Mouse (Mus musculus): Measurements from ENCODE around the gene Olfr320.
"Not testable (repeated sequence)": the region's sequence is repeated elsewhere in the genome, so short reads cannot be mapped to it uniquely, and the experiment has no call there.

Gene Olfr320

GRCm38 (mm10) chr11:58680799-58681198 lies at the start of gene Olfr320:
TSS of gene Olfr320 (plus strand) at chr11:58681099.
- DNase-seq (ENCODE audit: low spot score): no peak

- no peak for DNase-seq (ENCODE audit: low spot score)
These were observed 46.0 kb upstream of the Olfr320 start for GRCm38 (mm10) chr11:58634878-58635277.

- DNase-seq (ENCODE audit: low spot score): peak; percentile 71
These were observed 44.4 kb upstream of the Olfr320 start for GRCm38 (mm10) chr11:58636376-58636977.

GRCm38 (mm10) chr11:58638176-58638701 lies 42.7 kb upstream of the Olfr320 start:
- no peak for DNase-seq (ENCODE audit: low spot score)

- peak; percentile 60 for DNase-seq (ENCODE audit: low spot score)
These were observed 40.5 kb upstream of the Olfr320 start, which contains the start of gene Trim58 for GRCm38 (mm10) chr11:58640272-58640867. TSS of gene Trim58 (plus strand) at chr11:58640465.

GRCm38 (mm10) chr11:58641057-58641456 lies 39.8 kb upstream of the Olfr320 start:
- peak; percentile 11 for DNase-seq (ENCODE audit: low spot score)

GRCm38 (mm10) chr11:58641638-58642358 lies 39.1 kb upstream of the Olfr320 start:
- peak; percentile 12 for DNase-seq (ENCODE audit: low spot score)

- peak; percentile 71 for DNase-seq (ENCODE audit: low spot score)
These were observed 37.5 kb upstream of the Olfr320 start for GRCm38 (mm10) chr11:58643350-58643749.

GRCm38 (mm10) chr11:58655151-58655550 lies 25.7 kb upstream of the Olfr320 start:
- DNase-seq (ENCODE audit: low spot score): no peak

GRCm38 (mm10) chr11:58658596-58658995 lies 22.3 kb upstream of the Olfr320 start, which contains the start of gene Olfr322:
TSS of gene Olfr322 (plus strand) at chr11:58658782.
- DNase-seq (ENCODE audit: low spot score): no peak

GRCm38 (mm10) chr11:58669252-58669651 lies 11.6 kb upstream of the Olfr320 start:
- no peak for DNase-seq (ENCODE audit: low spot score)

- no peak for DNase-seq (ENCODE audit: low spot score)
These were observed 9.1 kb upstream of the Olfr320 start for GRCm38 (mm10) chr11:58671825-58672224.

- no peak for DNase-seq (ENCODE audit: low spot score)
These were observed 18.0 kb downstream of the Olfr320 start, which contains the start of gene Olfr319 for GRCm38 (mm10) chr11:58698862-58699261. TSS of gene Olfr319 (plus strand) at chr11:58699162.

- no peak for DNase-seq (ENCODE audit: low spot score)
These were observed 28.2 kb downstream of the Olfr320 start for GRCm38 (mm10) chr11:58709086-58709485.

GRCm38 (mm10) chr11:58717723-58718122 lies 36.8 kb downstream of the Olfr320 start:
- not testable (repeated sequence) for DNase-seq (ENCODE audit: low spot score)

GRCm38 (mm10) chr11:58719701-58720100 lies 38.8 kb downstream of the Olfr320 start:
- no peak for DNase-seq (ENCODE audit: low spot score)

GRCm38 (mm10) chr11:58723914-58724313 lies 43.0 kb downstream of the Olfr320 start, which contains the start of gene Olfr318:
TSS of gene Olfr318 (minus strand) at chr11:58724014.
- DNase-seq (ENCODE audit: low spot score): no peak

GRCm38 (mm10) chr11:58727896-58728650 lies 47.2 kb downstream of the Olfr320 start:
- not testable (repeated sequence) for DNase-seq (ENCODE audit: low spot score)

GRCm38 (mm10) chr11:58733372-58733771 lies 52.5 kb downstream of the Olfr320 start:
- no peak for DNase-seq (ENCODE audit: low spot score)

All from embryo, embryonic 10 days (tissue).